Mouse (Mus musculus) liver, adult 2 months (tissue): ENCODE results near the gene Clec14a.

ENCODE experiments used
- CTCF ChIP-seq: fragments of 200-500 bp; IDR thresholded peaks from 2 replicates; pipeline ENCODE4 v1.5.1; 2011; ENCODE audit warnings: low read depth, low read length, control low read depth
- POLR2A ChIP-seq: fragments of 200-500 bp; IDR thresholded peaks from 2 replicates; pipeline ENCODE4 v1.6.1; 2011; ENCODE audit warnings: low read length, control low read depth; ENCODE audit not compliant: insufficient read depth; ENCODE audit errors: extremely low read depth

GRCm38 (mm10) chr12:58268186-58268562 is 916 bp downstream of the Clec14a start:
- no peak for TF ChIP-seq POLR2A
- TF ChIP-seq CTCF, result 0 out of 2 replicates have a peak, but pooled peaks have one; percentile 4
